ENCODE assay signal across 16 mouse cellular contexts in genomic region chr5:127369812-127370211, GRCm38 (mm10).
DNase-seq lines count a peak whose midpoint lies in the region; ATAC-seq and TF ChIP-seq lines count a peak whose summit lies in the region.
"Had no signal": no experiment of that assay in that cellular context is flagged by ENCODE, and none has a peak within 500 bp of the region (broad histone marks: within the 10 kb centered on the region; RNA-seq: fewer than 3 reads in every experiment).

No protein-coding gene starts in this region.

- no peak for TF ChIP-seq POLR2A in limb, embryonic 14.5 days (IDR thresholded peaks at IDR 0.05; ENCODE audit: borderline replicate concordance, extremely low read depth, insufficient read depth, insufficient read length)

- 81% methylated on average over 7 of the region's 7 CpGs for WGBS in intestine, embryonic 14.5 days
- 68% methylated on average over 7 of the region's 7 CpGs for WGBS in intestine, embryonic 16.5 days
- WGBS in embryonic facial prominence, embryonic 13.5 days, result 25% methylated on average over 7 of the region's 7 CpGs
- 62% methylated on average over 7 of the region's 7 CpGs for WGBS in forebrain, embryonic 15.5 days
- 39% methylated on average over 7 of the region's 7 CpGs for WGBS in limb, embryonic 14.5 days

- H3K27me3 ChIP-seq in intestine, embryonic 14.5 days (replicated peaks; ENCODE audit: control insufficient read depth, insufficient read depth, low read length), result no peaks in the 10 kb centered on the region
- H3K27me3 ChIP-seq in intestine, embryonic 16.5 days (replicated peaks; ENCODE audit: control insufficient read depth, insufficient read depth, low read length), result no peaks in the 10 kb centered on the region
- H3K27me3 ChIP-seq in embryonic facial prominence, embryonic 13.5 days, result no peaks in the 10 kb centered on the region
- H3K27me3 ChIP-seq in forebrain, embryonic 15.5 days, result no peaks in the 10 kb centered on the region
- H3K27me3 ChIP-seq in limb, embryonic 14.5 days (ENCODE audit: control insufficient read depth, insufficient read depth, low read length), result no peaks in the 10 kb centered on the region

- H3K36me3 ChIP-seq in intestine, embryonic 14.5 days (ENCODE audit: control insufficient read depth, insufficient read depth, low read length), result no peaks in the 10 kb centered on the region
- H3K36me3 ChIP-seq in intestine, embryonic 16.5 days (ENCODE audit: control insufficient read depth, insufficient read depth, low read length), result no peaks in the 10 kb centered on the region
- no peaks in the 10 kb centered on the region for H3K36me3 ChIP-seq in embryonic facial prominence, embryonic 13.5 days
- no peaks in the 10 kb centered on the region for H3K36me3 ChIP-seq in forebrain, embryonic 15.5 days
- no peaks in the 10 kb centered on the region for H3K36me3 ChIP-seq in limb, embryonic 14.5 days (ENCODE audit: control insufficient read depth, insufficient read depth, low read length)

- peak overlapping the region; percentile 30; the same call in 1 of the 2 replicates for H3K27ac ChIP-seq in intestine, embryonic 14.5 days (ENCODE audit: low read depth)
- H3K27ac ChIP-seq in intestine, embryonic 16.5 days (ENCODE audit: low read length), result no peak overlapping the region
- peak overlapping the region; percentile 91 for H3K27ac ChIP-seq in embryonic facial prominence, embryonic 13.5 days
- H3K27ac ChIP-seq in forebrain, embryonic 15.5 days (replicated peaks), result peak overlapping the region; percentile 23; the same call in 1 of the 2 replicates
- peak overlapping the region; percentile 83 for H3K27ac ChIP-seq in limb, embryonic 14.5 days (replicated peaks; ENCODE audit: low read depth, low read length)
- H3K27ac ChIP-seq: gastrocnemius, adult 2 months; heart, adult 2 months had no signal

- H3K4me3 ChIP-seq in intestine, embryonic 14.5 days (ENCODE audit: low read depth, low read length), result no peak overlapping the region
- no peak overlapping the region for H3K4me3 ChIP-seq in intestine, embryonic 16.5 days (ENCODE audit: low read length)
- H3K4me3 ChIP-seq in embryonic facial prominence, embryonic 13.5 days, result no peak overlapping the region
- no peak overlapping the region for H3K4me3 ChIP-seq in forebrain, embryonic 15.5 days
- H3K4me3 ChIP-seq in limb, embryonic 14.5 days (replicated peaks; ENCODE audit: low read length), result no peak overlapping the region
- H3K4me3 ChIP-seq: gastrocnemius, adult 2 months; heart, adult 2 months had no signal

- H3K4me1 ChIP-seq in intestine, embryonic 14.5 days (replicated peaks; ENCODE audit: control insufficient read depth, insufficient read depth, low read length), result no peaks in the 10 kb centered on the region
- H3K4me1 ChIP-seq in intestine, embryonic 16.5 days (ENCODE audit: control insufficient read depth, insufficient read depth, low read length), result no peaks in the 10 kb centered on the region
- peaks cover 36% of the 10 kb centered on the region for H3K4me1 ChIP-seq in embryonic facial prominence, embryonic 13.5 days
- H3K4me1 ChIP-seq in forebrain, embryonic 15.5 days, result peaks cover 14% of the 10 kb centered on the region
- H3K4me1 ChIP-seq in limb, embryonic 14.5 days (ENCODE audit: control insufficient read depth, insufficient read depth, low read length), result peaks cover 23% of the 10 kb centered on the region

- H3K9me3 ChIP-seq in intestine, embryonic 14.5 days (ENCODE audit: control insufficient read depth, low read length), result no peaks in the 10 kb centered on the region
- no peaks in the 10 kb centered on the region for H3K9me3 ChIP-seq in intestine, embryonic 16.5 days (ENCODE audit: control insufficient read depth, low read length)
- 0 out of 2 replicates have a peak, but pooled peaks cover 1% of the 10 kb centered on the region for H3K9me3 ChIP-seq in embryonic facial prominence, embryonic 13.5 days
- no peaks in the 10 kb centered on the region for H3K9me3 ChIP-seq in forebrain, embryonic 15.5 days
- no peaks in the 10 kb centered on the region for H3K9me3 ChIP-seq in limb, embryonic 14.5 days (ENCODE audit: control insufficient read depth, low read length)

- no peak for DNase-seq in intestine, embryonic 14.5 days (ENCODE audit: low spot score)
- no peak for DNase-seq in limb, embryonic 14.5 days (ENCODE audit: low spot score)
- DNase-seq in spleen, postnatal 14 days (ENCODE audit: low spot score in 2 of 2), result no peak
- DNase-seq in adrenal gland, adult 8-10 months, result no peak
- DNase-seq in urinary bladder, postnatal 10 days (ENCODE audit: low spot score), result no peak
- DNase-seq: adrenal gland, adult 2 months; kidney, adult 18-20 months; kidney, postnatal 36 days; spleen, adult 18-20 months; thymus, postnatal 14 days had no signal

- no peak for ATAC-seq in intestine, embryonic 14.5 days (replicated peaks; ENCODE audit: low FRiP score, low TSS enrichment, low read depth)
- ATAC-seq in intestine, embryonic 16.5 days, result no peak
- ATAC-seq in embryonic facial prominence, embryonic 13.5 days (ENCODE audit: insufficient number of reproducible peaks, insufficient read depth, low FRiP score, low TSS enrichment, low read depth), result no peak
- ATAC-seq in forebrain, embryonic 15.5 days (replicated peaks), result 0 out of 2 replicates have a peak, but pooled peaks have one; percentile 53
- no peak for ATAC-seq in limb, embryonic 14.5 days (ENCODE audit: low FRiP score, low read depth)
- ATAC-seq: CD4-positive, CD25-positive, alpha-beta regulatory T cell, adult 4 months had no signal

- H3K4me2 ChIP-seq in intestine, embryonic 14.5 days (ENCODE audit: low read length), result no peak overlapping the region
- no peak overlapping the region for H3K4me2 ChIP-seq in intestine, embryonic 16.5 days (ENCODE audit: low read depth, low read length)
- H3K4me2 ChIP-seq in embryonic facial prominence, embryonic 13.5 days, result peak overlapping the region; percentile 49
- H3K4me2 ChIP-seq in forebrain, embryonic 15.5 days (replicated peaks), result no peak overlapping the region
- peak overlapping the region; percentile 33; the same call in 1 of the 2 replicates for H3K4me2 ChIP-seq in limb, embryonic 14.5 days (replicated peaks; ENCODE audit: low read depth, low read length, severe bottlenecking)

- H3K9ac ChIP-seq in intestine, embryonic 14.5 days (ENCODE audit: low read length), result no peak overlapping the region
- no peak overlapping the region for H3K9ac ChIP-seq in intestine, embryonic 16.5 days (ENCODE audit: low read depth, low read length)
- no peak overlapping the region for H3K9ac ChIP-seq in embryonic facial prominence, embryonic 13.5 days
- H3K9ac ChIP-seq in forebrain, embryonic 15.5 days (replicated peaks), result no peak overlapping the region
- no peak overlapping the region for H3K9ac ChIP-seq in limb, embryonic 14.5 days (ENCODE audit: low read depth, low read length, severe bottlenecking)

Comparison
In these comparisons a context has a peak if more than half of its experiments do, and no peak if none do; other contexts are left out.
1. H3K4me2 ChIP-seq: peak in embryonic facial prominence, embryonic 13.5 days (single experiment) and limb, embryonic 14.5 days (single experiment); none in intestine, embryonic 14.5 days (single experiment), intestine, embryonic 16.5 days (single experiment) and forebrain, embryonic 15.5 days (single experiment).